Mouse (Mus musculus): Measurements from ENCODE around the gene Mllt10. TPM values are rescaled to one million over a fixed set of nuclear protein-coding genes. Genes with fewer than 3 reads are reported as not detected.

Mllt10 gene
- total and polyA plus RNA-seq, 3 experiments = 33.3 to 64.1 TPM; not detected in 1

DNA sequence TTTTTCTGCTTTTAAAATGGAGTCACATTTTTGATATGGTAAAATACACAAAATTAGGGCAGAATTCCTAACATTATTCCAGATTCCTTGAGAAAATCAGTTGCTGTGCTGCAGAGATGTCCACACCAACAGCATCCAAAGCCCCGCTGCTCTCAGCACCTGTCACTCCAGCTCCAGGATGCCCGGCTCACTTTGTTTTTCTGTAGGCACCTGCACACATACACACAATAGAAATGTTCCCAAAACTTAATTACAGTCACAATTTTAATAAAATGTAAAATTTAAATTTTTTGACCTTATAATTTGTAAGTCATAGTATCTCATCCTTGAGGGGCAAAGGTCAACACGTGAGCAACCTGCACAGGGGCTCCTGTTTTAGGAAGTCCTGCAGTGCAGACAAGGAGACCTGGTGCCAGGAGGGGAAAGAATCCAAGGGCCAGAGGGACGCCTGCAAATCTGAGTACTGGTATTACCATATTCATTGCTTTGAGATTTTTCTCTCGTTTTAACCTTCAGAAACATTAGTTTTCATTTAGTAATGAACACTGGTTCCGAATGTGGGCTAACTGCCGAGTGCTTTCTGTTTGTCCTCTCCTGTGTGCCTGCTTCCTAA lies 154.3 kb downstream of the Mllt10 start (continued):
- no peak for TF ChIP-seq POLR2A (IDR thresholded peaks at IDR 0.05; ENCODE audit: control insufficient read depth in 1 of 2, insufficient read depth in 1 of 2, low read depth in 1 of 2, low read length in 2 of 2, poor library complexity in 1 of 2)
- TF ChIP-seq ZNF384 (IDR thresholded peaks at IDR 0.05; ENCODE audit: low read depth, low read length) = no peak

DNA sequence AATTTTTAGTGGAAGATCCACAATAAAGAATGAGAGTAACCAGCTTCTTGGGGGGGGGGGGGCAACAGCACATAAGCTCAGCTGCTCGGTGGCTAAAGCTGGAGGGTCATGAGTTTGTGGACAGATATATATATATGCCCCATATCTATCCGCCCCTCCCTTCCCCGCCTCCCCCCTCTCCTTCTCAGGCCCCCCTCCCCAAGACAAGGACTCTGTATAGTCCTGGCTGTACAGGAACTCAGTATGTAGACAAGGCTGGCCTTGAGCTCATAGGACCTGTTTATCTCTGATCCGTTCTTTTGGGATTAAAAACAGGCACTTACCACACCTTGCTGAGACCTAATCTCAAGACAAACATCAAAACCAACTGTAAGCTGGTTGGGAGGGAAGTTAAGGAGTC lies 154.9 kb downstream of the Mllt10 start:
- Histone ChIP-seq H3K79me2 (ENCODE audit: control insufficient read depth, insufficient read depth, low read length, poor library complexity) (no peaks in the 10 kb centered on the region), H3K4me1 (ENCODE audit: control insufficient read depth in 1 of 2, insufficient read depth in 2 of 2, low read length in 2 of 2) (no peaks in the 10 kb centered on the region), H3K4me3 (ENCODE audit: control insufficient read depth in 1 of 2, insufficient read depth in 1 of 2, low read depth in 2 of 2, low read length in 2 of 2) (no peak overlapping the region), H3K36me3 (ENCODE audit: control insufficient read depth in 1 of 2, insufficient read depth in 2 of 2, low read length in 2 of 2) (peaks cover 0 to 33% of the 10 kb centered on the region in 2 experiments; a peak in 2 of 4 replicates), H3K9ac (ENCODE audit: control insufficient read depth, low read depth, low read length, poor library complexity, severe bottlenecking) (no peak overlapping the region), H3K27me3 (ENCODE audit: control insufficient read depth in 1 of 2, insufficient read depth in 2 of 2, low read length in 2 of 2) (no peaks in the 10 kb centered on the region), H3K27ac (ENCODE audit: control insufficient read depth, low read depth, low read length) (no peak overlapping the region), H3K9me3 (replicated peaks; ENCODE audit: insufficient read depth, low read length) (no peaks in the 10 kb centered on the region)
- TF ChIP-seq E2F4 (IDR thresholded peaks at IDR 0.05; ENCODE audit: borderline replicate concordance, low read depth, low read length) (no peak), MAX (IDR thresholded peaks at IDR 0.05; ENCODE audit: low read length) (no peak), MYB (IDR thresholded peaks at IDR 0.05; ENCODE audit: low read depth, low read length) (no peak), MAFK (IDR thresholded peaks at IDR 0.05; ENCODE audit: borderline replicate concordance, low read depth, low read length) (no peak), TCF12 (IDR thresholded peaks at IDR 0.05; ENCODE audit: low read depth, low read length) (no peak), SMC3 (IDR thresholded peaks at IDR 0.05; ENCODE audit: low read depth, low read length) (no peak), NRF1 (IDR thresholded peaks at IDR 0.05; ENCODE audit: insufficient read depth, low read depth, low read length, poor library complexity, severe bottlenecking) (no peak), GABPA (IDR thresholded peaks at IDR 0.05; ENCODE audit: low read depth, low read length) (no peak), ETS1 (IDR thresholded peaks at IDR 0.05; ENCODE audit: low read depth, low read length) (no peak), ZNF384 (IDR thresholded peaks at IDR 0.05; ENCODE audit: low read depth, low read length) (no peak)
- DNase-seq (ENCODE audit: low read depth, low spot score) = no peak

DNA sequence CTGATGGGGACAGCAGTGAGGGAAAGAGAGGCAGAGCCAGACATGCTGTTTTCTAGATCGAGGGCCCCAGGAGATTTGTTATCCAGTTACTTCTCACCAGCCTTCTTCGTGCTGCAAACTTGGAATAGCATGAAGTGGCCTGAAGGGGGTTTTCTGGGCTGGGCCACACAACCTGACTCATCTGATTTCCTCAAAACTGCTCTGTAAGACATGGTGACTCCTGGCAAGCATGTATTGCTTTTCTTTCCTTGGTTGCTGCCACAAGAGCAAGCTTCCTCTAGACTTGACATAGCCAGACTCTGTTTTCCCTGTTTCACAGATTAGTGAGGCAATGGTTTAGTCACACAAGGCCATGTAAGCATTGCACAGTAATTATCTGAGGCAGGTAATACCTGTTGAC lies 159.0 kb downstream of the Mllt10 start:
- DNase-seq (ENCODE audit: low read depth, low spot score) = peak; percentile 37
- Histone ChIP-seq H3K4me1 (ENCODE audit: control insufficient read depth in 1 of 2, insufficient read depth in 2 of 2, low read length in 2 of 2) (no peaks in the 10 kb centered on the region), H3K4me3 (ENCODE audit: control insufficient read depth in 1 of 2, insufficient read depth in 1 of 2, low read depth in 2 of 2, low read length in 2 of 2) (no peak overlapping the region), H3K36me3 (ENCODE audit: control insufficient read depth in 1 of 2, insufficient read depth in 2 of 2, low read length in 2 of 2) (peaks cover 0 to 13% of the 10 kb centered on the region in 2 experiments; a peak in 2 of 4 replicates), H3K27ac (ENCODE audit: control insufficient read depth, low read depth, low read length) (no peak overlapping the region), H3K27me3 (ENCODE audit: control insufficient read depth in 1 of 2, insufficient read depth in 2 of 2, low read length in 2 of 2) (no peaks in the 10 kb centered on the region), H3K9ac (ENCODE audit: control insufficient read depth, low read depth, low read length, poor library complexity, severe bottlenecking) (no peak overlapping the region), H3K9me3 (replicated peaks; ENCODE audit: insufficient read depth, low read length) (no peaks in the 10 kb centered on the region), H3K79me2 (ENCODE audit: control insufficient read depth, insufficient read depth, low read length, poor library complexity) (no peaks in the 10 kb centered on the region)
- 0 out of 2 replicates have a peak, but pooled peaks have one; percentile 49 for TF ChIP-seq POLR2AphosphoS2 (IDR thresholded peaks at IDR 0.05; ENCODE audit: low read length)
- TF ChIP-seq MAZ (IDR thresholded peaks at IDR 0.05; ENCODE audit: low read depth, low read length) = no peak

Data from MEL (cell line).